Mouse (Mus musculus) embryonic facial prominence, embryonic 11.5 days (tissue): Measurements from ENCODE around the gene Map2k3. TPM values are rescaled to one million over a fixed set of nuclear protein-coding genes. Genes with fewer than 3 reads are reported as not detected.

Source experiments
- ATAC-seq: fragments of 200-750 bp; cut with Nextera tagmentation; replicated peaks from 2 replicates; pipeline ENCODE4 v1.8.0; 2017; ENCODE audit warnings: low read depth; ENCODE audit not compliant: insufficient number of reproducible peaks, low FRiP score, low TSS enrichment
- DNase-seq: peaks from one replicate; pipeline ENCODE4 v3.0.0-alpha.2; 2015; ENCODE audit warnings: low spot score
- H3K27ac ChIP-seq: fragments of 300-500 bp; sonication (generic); replicated peaks from 2 replicates; pipeline ENCODE4 v1.5.1; 2014; ENCODE audit warnings: mild to moderate bottlenecking, low read depth, low read length, control low read depth
- H3K27me3 ChIP-seq: fragments of 300-500 bp; sonication (generic); 2 replicates; pipeline ENCODE4 v1.6.1; 2014; ENCODE audit warnings: mild to moderate bottlenecking, low read length, moderate library complexity, mixed read lengths; ENCODE audit not compliant: control insufficient read depth, insufficient read depth
- H3K36me3 ChIP-seq: fragments of 300-500 bp; sonication (generic); replicated peaks from 2 replicates; pipeline ENCODE4 v1.6.1; 2014; ENCODE audit warnings: low read depth, mild to moderate bottlenecking, low read length, moderate library complexity, mixed read lengths; ENCODE audit not compliant: control insufficient read depth, insufficient read depth
- H3K4me1 ChIP-seq: fragments of 300-500 bp; sonication (generic); 2 replicates; pipeline ENCODE4 v1.6.1; 2014; ENCODE audit warnings: low read length, mixed read lengths; ENCODE audit not compliant: control insufficient read depth, insufficient read depth
- H3K4me2 ChIP-seq: fragments of 300-500 bp; sonication (generic); 2 replicates; pipeline ENCODE4 v1.6.1; 2014; ENCODE audit warnings: low read depth, mild to moderate bottlenecking, control low read depth, low read length, moderate library complexity
- H3K4me3 ChIP-seq: fragments of 300-500 bp; sonication (generic); 2 replicates; pipeline ENCODE4 v1.5.1; 2014; ENCODE audit warnings: low read depth, low read length, control low read depth
- H3K9ac ChIP-seq: fragments of 300-500 bp; sonication (generic); replicated peaks from 2 replicates; pipeline ENCODE4 v1.6.1; 2014; ENCODE audit warnings: mild to moderate bottlenecking, control low read depth, low read length
- H3K9me3 ChIP-seq: fragments of 300-500 bp; sonication (generic); replicated peaks from 2 replicates; pipeline ENCODE4 v1.6.1; 2016; ENCODE audit warnings: mild to moderate bottlenecking, low read length, inconsistent platforms, mixed read lengths; ENCODE audit not compliant: control insufficient read depth
- WGBS: fragments of 180-500 bp; shearing (Covaris S2); extraction: QIAGEN DNeasy Blood & Tissue Kit; methylation state at CpG from one replicate; pipeline ENCODE4 v1.1.7; 2014; 5-methylcytosine and 5-hydroxymethylcytosine counted together
- polyA plus RNA-seq: library from polyadenylated mRNA; unstranded; fragments of >200 nt; fragmentation: Nextera tagmentation; extraction: Ambion mirVana; gene quantifications from 2 replicates; pipeline ENCODE4 v1.2.1, GENCODE M21; 2014

Map2k3 gene
- polyA plus RNA-seq, 1 experiment from 2014 or later, result 50.4 TPM

DNA sequence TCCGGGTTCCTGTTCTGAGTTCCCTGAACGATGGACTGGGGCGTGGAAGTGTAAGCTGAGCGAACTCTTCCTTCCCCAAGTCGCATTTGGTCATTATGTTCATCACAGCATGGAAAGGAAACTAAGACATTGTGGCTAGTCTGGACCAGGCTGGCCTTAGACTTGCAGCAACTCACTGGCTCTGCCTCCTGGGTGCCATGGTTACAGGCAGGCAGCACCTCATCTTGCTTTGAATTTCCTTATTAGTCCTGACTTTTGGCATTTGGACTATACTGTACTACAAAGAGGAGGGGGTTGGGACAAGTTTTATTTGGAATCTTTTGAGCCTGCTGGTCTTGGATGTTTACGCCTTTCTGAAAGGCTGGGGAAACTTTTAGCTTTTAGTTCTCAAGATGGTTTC is 35.1 kb downstream of the Map2k3 start:
- no peak overlapping the region for H3K9ac ChIP-seq
- no peaks in the 10 kb centered on the region for H3K36me3 ChIP-seq
- H3K9me3 ChIP-seq, result no peaks in the 10 kb centered on the region
- no peak overlapping the region for H3K4me2 ChIP-seq
- DNase-seq, result no peak
- H3K4me3 ChIP-seq, result no peak overlapping the region
- no peak for ATAC-seq
- 61% methylated on average over 6 of the region's 6 CpGs for WGBS
- H3K27ac ChIP-seq, result no peak overlapping the region
- no peaks in the 10 kb centered on the region for H3K27me3 ChIP-seq
- H3K4me1 ChIP-seq, result no peaks in the 10 kb centered on the region

DNA sequence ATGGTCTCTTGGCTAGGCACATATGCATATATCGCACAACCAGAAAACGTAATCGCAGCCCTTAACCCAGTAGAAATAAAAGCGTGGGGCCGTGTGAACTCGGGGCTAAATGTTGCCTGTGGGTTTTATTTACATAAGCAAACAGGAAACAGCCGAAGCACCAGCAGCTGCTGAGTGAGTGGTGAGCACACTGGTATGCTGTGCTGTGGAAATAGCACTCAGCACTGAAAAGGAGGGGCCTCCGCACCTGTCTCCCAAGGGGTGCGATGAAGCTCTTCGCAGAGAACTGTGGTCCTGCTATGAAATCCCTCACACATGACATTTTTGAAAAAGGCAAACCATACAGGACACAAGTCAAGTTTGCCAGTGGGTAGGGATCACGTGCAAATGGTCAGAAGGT is 43.3 kb downstream of the Map2k3 start:
- H3K4me3 ChIP-seq, result no peak overlapping the region
- ATAC-seq (no peak), DNase-seq (no peak)
- H3K9ac ChIP-seq, result no peak overlapping the region
- WGBS, result 70% methylated on average over 11 of the region's 11 CpGs
- no peaks in the 10 kb centered on the region for H3K4me1 ChIP-seq
- H3K36me3 ChIP-seq, result no peaks in the 10 kb centered on the region
- no peak overlapping the region for H3K27ac ChIP-seq
- H3K4me2 ChIP-seq, result no peak overlapping the region
- H3K27me3 ChIP-seq, result no peaks in the 10 kb centered on the region
- no peaks in the 10 kb centered on the region for H3K9me3 ChIP-seq

DNA sequence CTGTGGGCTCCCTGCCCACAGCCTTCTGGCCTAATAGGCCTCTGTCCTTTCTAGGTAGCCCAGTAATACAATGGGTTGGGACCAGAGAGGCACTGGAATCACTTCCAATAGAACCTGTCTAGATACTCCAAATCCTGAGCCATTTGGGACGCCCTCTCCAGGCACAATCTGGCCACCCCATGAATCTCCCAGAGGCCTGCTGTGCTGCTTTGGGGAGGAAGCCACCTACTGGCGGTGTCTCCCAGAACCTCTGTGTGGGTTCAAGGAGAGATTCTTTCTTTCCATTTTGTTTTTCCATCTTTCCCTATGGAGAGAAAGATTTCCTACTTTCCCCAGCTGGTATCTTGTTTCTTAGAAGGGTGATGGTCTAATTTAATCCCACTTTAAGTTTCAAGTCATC is 44.4 kb downstream of the Map2k3 start:
- 78% methylated on average over 2 of the region's 2 CpGs for WGBS
- H3K4me3 ChIP-seq, result no peak overlapping the region
- H3K4me2 ChIP-seq, result no peak overlapping the region
- H3K36me3 ChIP-seq, result no peaks in the 10 kb centered on the region
- H3K27me3 ChIP-seq, result no peaks in the 10 kb centered on the region
- no peaks in the 10 kb centered on the region for H3K9me3 ChIP-seq
- no peak for DNase-seq
- no peak overlapping the region for H3K9ac ChIP-seq
- no peaks in the 10 kb centered on the region for H3K4me1 ChIP-seq
- no peak overlapping the region for H3K27ac ChIP-seq
- ATAC-seq, result no peak

DNA sequence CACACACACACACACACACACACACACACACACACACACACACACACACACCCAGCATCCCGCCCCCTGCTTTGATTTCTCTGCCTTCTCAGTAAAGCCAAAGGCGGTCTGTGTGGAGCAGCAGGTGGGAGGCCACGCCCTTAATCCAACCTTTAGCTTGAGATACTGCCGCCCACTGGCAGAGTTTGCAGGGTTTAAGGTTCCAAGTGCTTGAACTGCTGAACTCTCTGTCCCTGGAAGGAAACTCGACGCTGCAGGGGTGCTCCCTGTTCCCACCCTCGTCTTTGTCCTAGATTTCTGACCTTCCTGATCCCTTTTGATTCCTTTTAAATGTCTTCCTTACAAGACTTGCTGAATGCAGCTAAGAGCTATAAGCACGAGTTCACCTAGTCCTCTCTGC is 44.9 kb downstream of the Map2k3 start:
- no peak overlapping the region for H3K9ac ChIP-seq
- no peak overlapping the region for H3K4me3 ChIP-seq
- no peak overlapping the region for H3K4me2 ChIP-seq
- no peaks in the 10 kb centered on the region for H3K4me1 ChIP-seq
- 8% methylated on average over 7 of the region's 8 CpGs for WGBS
- no peaks in the 10 kb centered on the region for H3K36me3 ChIP-seq
- DNase-seq (peak; percentile 34), ATAC-seq (no peak)
- no peak overlapping the region for H3K27ac ChIP-seq
- H3K9me3 ChIP-seq, result no peaks in the 10 kb centered on the region
- H3K27me3 ChIP-seq, result no peaks in the 10 kb centered on the region

DNA sequence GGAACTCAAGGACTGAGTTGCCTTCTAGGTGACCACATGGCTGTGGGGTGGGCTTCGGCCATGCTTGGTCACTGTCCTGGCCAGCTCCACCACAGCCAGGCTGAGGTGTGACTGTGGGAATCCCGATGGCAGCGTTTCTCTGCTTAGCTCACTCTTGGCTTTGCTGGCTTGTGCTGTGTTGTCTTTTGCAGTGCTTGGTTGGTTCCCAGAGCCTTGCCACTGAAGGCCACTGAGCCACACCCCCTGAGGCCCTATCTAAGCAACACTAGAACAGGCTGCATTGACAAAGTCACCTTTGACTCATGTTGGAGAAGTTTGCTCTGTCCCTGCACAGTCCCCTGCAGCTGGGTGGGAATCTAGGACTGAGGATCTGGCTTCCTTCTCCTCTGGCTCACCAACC is 45.3 kb downstream of the Map2k3 start:
- DNase-seq (no peak), ATAC-seq (no peak)
- Histone ChIP-seq H3K4me3 (no peak overlapping the region), H3K9me3 (no peaks in the 10 kb centered on the region), H3K27me3 (no peaks in the 10 kb centered on the region), H3K36me3 (no peaks in the 10 kb centered on the region), H3K4me1 (no peaks in the 10 kb centered on the region), H3K4me2 (no peak overlapping the region), H3K9ac (no peak overlapping the region), H3K27ac (no peak overlapping the region)
- 49% methylated on average over 3 of the region's 3 CpGs for WGBS

DNA sequence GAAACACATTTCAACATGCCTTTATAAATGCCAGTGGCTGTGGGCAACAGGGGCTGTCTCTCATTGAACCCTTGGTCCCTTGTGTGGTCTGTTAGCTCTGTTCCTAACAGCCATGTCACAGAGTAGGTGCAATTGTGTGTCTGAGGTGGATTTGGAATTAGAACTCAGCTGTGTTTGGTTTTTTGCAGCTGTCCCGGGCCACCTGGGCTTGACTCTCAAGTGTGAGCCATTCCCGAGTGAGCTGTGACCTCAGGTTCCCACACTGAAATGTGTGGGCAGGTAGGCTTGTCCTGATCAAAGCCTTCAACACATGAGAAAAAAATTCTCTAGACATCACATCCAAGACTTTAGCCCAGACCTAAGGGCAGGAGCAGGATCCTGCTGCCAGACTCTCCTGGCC is 46.8 kb downstream of the Map2k3 start:
- 80% methylated on average over 2 of the region's 2 CpGs for WGBS
- no peak overlapping the region for H3K27ac ChIP-seq

DNA sequence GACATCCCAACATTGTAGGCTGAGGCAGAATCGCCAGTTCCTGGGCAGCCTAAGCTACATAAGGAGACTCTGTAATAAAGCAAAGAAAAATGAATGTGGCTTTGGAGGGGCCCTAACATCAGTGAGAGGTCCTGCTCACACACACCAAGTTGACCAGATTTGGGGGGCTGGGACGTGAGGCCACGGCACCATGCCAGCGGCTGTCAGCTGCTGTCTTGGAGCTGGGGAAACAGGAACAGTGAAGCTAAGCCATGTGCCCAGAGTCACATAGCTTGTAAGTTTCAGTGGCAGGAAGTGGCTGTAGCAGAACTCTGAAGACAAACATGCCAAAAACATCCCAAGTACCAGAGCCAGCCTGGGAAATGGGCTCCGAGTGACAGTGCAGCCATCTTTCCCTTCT is 48.0 kb downstream of the Map2k3 start:
- Histone ChIP-seq H3K27ac (no peak overlapping the region), H3K4me2 (no peak overlapping the region), H3K9ac (no peak overlapping the region), H3K36me3 (no peaks in the 10 kb centered on the region), H3K4me1 (no peaks in the 10 kb centered on the region), H3K27me3 (no peaks in the 10 kb centered on the region), H3K9me3 (no peaks in the 10 kb centered on the region), H3K4me3 (no peak overlapping the region)
- ATAC-seq (no peak), DNase-seq (no peak)
- 90% methylated on average over 5 of the region's 5 CpGs for WGBS

More for the DNA sequence above, 46.8 kb downstream of the Map2k3 start:
- no peak for ATAC-seq
- no peak overlapping the region for H3K4me3 ChIP-seq
- no peak for DNase-seq
- no peaks in the 10 kb centered on the region for H3K27me3 ChIP-seq
- no peaks in the 10 kb centered on the region for H3K9me3 ChIP-seq
- H3K36me3 ChIP-seq, result no peaks in the 10 kb centered on the region
- no peak overlapping the region for H3K4me2 ChIP-seq
- no peak overlapping the region for H3K9ac ChIP-seq
- no peaks in the 10 kb centered on the region for H3K4me1 ChIP-seq

DNA sequence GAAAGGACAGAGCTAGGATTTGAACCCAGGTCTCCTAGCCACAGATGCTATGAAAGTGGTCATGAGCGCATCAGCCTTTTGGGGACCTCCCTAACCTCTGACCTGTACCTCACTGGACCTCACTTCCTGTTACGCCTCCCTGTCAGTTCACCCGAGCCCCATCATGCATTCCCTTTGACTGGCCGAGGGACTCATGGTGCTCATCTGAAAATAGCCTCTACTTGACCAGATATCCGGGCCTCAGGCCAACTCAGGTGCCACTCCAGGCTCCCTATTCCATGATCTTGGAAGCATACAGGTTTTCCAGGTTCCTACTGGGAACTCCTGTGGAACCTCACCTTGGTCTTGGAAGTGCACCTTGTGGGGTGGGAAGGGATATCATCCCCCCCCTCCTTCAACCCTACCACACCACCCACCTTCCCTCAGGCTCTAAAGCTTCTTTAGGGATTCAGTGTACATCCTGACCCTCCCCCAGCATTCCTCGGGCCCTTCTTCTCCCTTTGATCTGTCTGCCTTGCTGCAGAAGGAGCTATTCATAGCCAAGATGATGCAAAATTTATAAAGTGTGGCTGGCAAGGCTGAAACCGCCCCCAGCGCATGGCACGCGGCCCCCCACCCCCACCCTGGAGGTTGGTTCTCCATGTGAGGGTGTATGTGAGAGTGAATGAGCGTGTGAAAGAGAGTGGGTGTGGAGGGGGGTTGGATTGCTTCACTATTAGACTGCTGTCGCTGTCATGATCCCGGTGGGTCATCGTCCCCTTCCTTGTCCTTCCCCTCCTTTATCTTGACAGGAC is 50.1 kb downstream of the Map2k3 start:
- H3K9ac ChIP-seq, result no peak overlapping the region
- no peaks in the 10 kb centered on the region for H3K9me3 ChIP-seq
- ATAC-seq, result no peak
- no peak overlapping the region for H3K4me2 ChIP-seq
- H3K4me1 ChIP-seq, result no peaks in the 10 kb centered on the region
- H3K4me3 ChIP-seq, result no peak overlapping the region
- no peak for DNase-seq
- no peaks in the 10 kb centered on the region for H3K36me3 ChIP-seq
- no peaks in the 10 kb centered on the region for H3K27me3 ChIP-seq
- no peak overlapping the region for H3K27ac ChIP-seq
- 64% methylated on average over 14 of the region's 14 CpGs for WGBS
